Mouse (Mus musculus): ENCODE measurements around the gene Mthfd2.

Mthfd2 gene

GRCm38 (mm10) chr6:83267616-83268015 lies 58.1 kb downstream of the Mthfd2 start:
- no peak for DNase-seq (ENCODE audit: low spot score)

- DNase-seq (ENCODE audit: low spot score), result no peak
These were observed 60.1 kb downstream of the Mthfd2 start for GRCm38 (mm10) chr6:83265653-83266052.

GRCm38 (mm10) chr6:83265253-83265652 lies 60.5 kb downstream of the Mthfd2 start:
- DNase-seq (ENCODE audit: low spot score), result peak; percentile 48

- DNase-seq (ENCODE audit: low spot score), result no peak
These were observed 61.2 kb downstream of the Mthfd2 start for GRCm38 (mm10) chr6:83264516-83264915.

Measured in c-Kit-positive CD71-positive TER-119-positive erythroid progenitor cells, embryonic 14.5 days (primary cell).